ENCODE assay signal across 8 mouse cellular contexts in genomic region chr11:86807505-86807989, GRCm38 (mm10). TPM values are rescaled to one million over a fixed set of nuclear protein-coding genes. Genes with fewer than 3 reads are reported as not detected.
DNase-seq lines count a peak whose midpoint lies in the region; ATAC-seq lines count a peak whose summit lies in the region.

Gene Dhx40 (minus strand): TSS chr11:86807746.

- ATAC-seq in hindbrain, embryonic 12.5 days (ENCODE audit: low FRiP score): peak; percentile 94

- H3K4me1 ChIP-seq in hindbrain, embryonic 12.5 days: peaks cover 8% of the 10 kb centered on the region

- H3K27ac ChIP-seq in hindbrain, embryonic 12.5 days: peak within 1 kb of the TSS; percentile 83

- peaks cover 22% of the 10 kb centered on the region for H3K36me3 ChIP-seq in hindbrain, embryonic 12.5 days

- DNase-seq in Muller cell, postnatal 12 days (ENCODE audit: inconsistent ontology term): peak; percentile 90
- DNase-seq in cerebellum, adult 9-11 months: peak; percentile 91
- DNase-seq in frontal cortex, postnatal 10 days (ENCODE audit: low spot score in 2 of 2): peak; percentile 90 to 92
- DNase-seq in layer of hippocampus, postnatal 14 days (ENCODE audit: low spot score in 2 of 2): peak; percentile 90 to 94
- DNase-seq in lung, postnatal 14 days: peak; percentile 94
- DNase-seq in retina, adult 2 months (ENCODE audit: low read depth, low spot score): peak; percentile 74
- peak; percentile 86 to 90 for DNase-seq in thymus, postnatal 36 days

- no peaks in the 10 kb centered on the region for H3K9me3 ChIP-seq in hindbrain, embryonic 12.5 days (replicated peaks)

- H3K9ac ChIP-seq in hindbrain, embryonic 12.5 days: peak within 1 kb of the TSS; percentile 70

- H3K4me2 ChIP-seq in hindbrain, embryonic 12.5 days (replicated peaks): peak within 1 kb of the TSS; percentile 62

- WGBS in hindbrain, embryonic 12.5 days: 5% methylated on average over 40 of the region's 40 CpGs

- no peaks in the 10 kb centered on the region; the same call in 1 of the 2 replicates for H3K27me3 ChIP-seq in hindbrain, embryonic 12.5 days

- H3K4me3 ChIP-seq in hindbrain, embryonic 12.5 days: peak within 1 kb of the TSS; percentile 80

RNA-seq across cellular contexts. Expression of gene Dhx40, which starts in this region (rescaled TPM):
- polyA plus RNA-seq in hindbrain, embryonic 12.5 days (2016; fragmentation: Nextera tagmentation; extraction: Ambion mirVana): 38.7 and 39.0 TPM in 2 replicates
- total RNA-seq in layer of hippocampus, postnatal 14 days (2021): 10 to 100 TPM; 24.4 to 24.6 TPM

Comparison
In these comparisons a context has a peak if more than half of its experiments do, and no peak if none do; other contexts are left out.
1. Peak in every context shown above with its lines: DNase-seq, ATAC-seq, H3K4me3 ChIP-seq and H3K27ac ChIP-seq.